Mouse (Mus musculus): Measurements from ENCODE around the gene Apol6.

Gene Apol6

GRCm38 (mm10) chr15:77044597-77045320 is at the start of gene Apol6:
TSS of gene Apol6 (plus strand) at chr15:77044729.
- peak; percentile 78 for DNase-seq (ENCODE audit: low read depth)

- DNase-seq (ENCODE audit: low read depth): no peak
Measured at GRCm38 (mm10) chr15:76998048-76998447, 46.5 kb upstream of the Apol6 start.

DNA sequence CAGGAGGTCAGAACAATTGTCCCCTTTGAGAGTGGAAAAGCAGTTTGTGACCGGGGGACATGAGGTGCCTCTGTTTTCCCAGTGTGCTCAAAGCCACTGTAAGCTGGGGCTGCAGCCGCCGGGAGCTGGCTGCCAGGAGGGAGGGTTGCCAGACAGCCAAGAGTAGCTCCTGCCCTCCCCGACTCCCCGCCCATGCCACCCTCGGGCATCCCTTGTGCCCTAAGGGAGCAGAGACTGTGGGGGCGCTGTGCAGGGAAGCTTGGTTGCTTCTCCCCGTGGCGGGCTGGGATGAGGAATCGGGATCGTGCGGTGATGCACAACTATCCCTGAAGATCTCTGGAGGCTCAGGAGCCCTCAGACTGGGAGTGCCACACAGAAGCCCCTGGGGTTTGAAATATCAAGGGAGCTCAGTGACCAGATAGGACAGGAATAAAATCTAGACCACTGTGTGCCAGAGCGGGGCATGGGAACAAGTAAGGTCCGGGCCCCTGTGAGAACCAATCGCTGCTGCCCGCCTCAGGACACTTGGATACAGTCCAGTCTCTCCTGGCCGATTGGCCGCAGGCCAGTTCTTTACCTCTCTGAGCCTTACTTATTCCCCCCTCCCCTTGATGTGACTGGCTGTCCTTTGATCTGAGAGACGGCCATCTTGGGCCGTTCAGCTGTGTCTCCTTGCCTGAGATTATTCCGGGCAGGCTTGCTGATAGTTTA is 45.5 kb upstream of the Apol6 start:
- no peak for DNase-seq (ENCODE audit: low read depth)

DNA sequence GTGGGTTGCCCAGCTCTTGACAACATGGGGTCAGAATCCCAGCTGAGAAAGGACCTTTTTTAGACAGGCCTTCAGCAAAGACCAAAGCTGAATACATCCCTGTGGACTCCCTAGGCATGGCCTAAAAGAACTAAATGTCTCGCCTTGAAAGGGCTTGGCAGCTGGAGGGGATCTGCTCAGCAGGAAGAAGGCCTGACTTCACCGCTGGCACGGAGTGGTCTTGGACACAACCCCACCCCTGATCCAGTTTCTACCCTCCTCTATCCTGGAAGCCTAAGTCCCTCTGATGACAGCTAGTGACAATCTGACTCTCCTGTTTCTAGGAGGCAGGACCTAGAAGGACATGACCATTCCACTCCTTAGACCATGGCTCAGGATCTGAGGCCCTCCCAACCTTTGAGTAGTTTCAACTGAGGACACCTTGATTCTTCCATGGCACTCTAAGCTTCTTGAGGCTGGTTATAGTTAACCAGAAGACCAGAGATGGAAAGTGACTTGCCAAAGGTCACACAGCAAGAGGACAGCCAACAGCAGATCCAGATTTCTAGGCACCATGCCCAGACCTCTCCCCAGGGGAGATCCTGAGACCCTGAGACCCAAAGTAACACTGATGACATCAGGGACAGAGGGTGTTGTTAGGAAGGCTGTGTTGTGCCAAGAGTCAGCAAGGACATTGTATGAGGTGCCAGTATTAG is 41.2 kb upstream of the Apol6 start:
- DNase-seq (ENCODE audit: low read depth): no peak

GRCm38 (mm10) chr15:77003868-77004215 is 40.7 kb upstream of the Apol6 start:
- no peak for DNase-seq (ENCODE audit: low read depth)

GRCm38 (mm10) chr15:77008851-77009250 is 35.7 kb upstream of the Apol6 start:
- no peak for DNase-seq (ENCODE audit: low read depth)

DNA sequence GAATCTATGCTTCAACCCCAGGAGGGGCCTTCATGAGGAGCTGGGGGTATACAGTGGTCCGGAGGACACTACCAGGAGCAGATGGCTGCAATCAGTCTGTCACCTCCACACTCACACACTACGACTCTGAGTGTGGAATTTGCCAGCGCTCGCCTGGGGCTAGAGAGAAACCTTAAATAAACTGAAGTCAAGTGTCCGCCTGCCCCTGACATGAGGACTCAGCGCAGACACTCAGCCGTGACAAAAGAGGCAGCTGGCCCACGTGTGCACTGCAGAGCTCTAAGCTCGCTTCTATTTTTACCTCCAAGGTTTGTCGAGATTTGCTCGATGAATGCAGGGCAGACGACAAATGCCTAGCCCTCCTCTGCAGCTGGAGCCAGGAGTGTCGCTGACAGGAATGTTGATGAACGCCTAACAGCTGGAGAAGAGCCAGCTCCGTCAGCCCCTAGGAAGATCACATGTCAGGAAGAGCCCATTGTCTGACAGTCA is 30.7 kb upstream of the Apol6 start:
- DNase-seq (ENCODE audit: low read depth): no peak

- DNase-seq (ENCODE audit: low read depth): no peak
Measured at GRCm38 (mm10) chr15:77014431-77014830, 30.1 kb upstream of the Apol6 start.

GRCm38 (mm10) chr15:77014985-77015384 is 29.5 kb upstream of the Apol6 start:
- DNase-seq (ENCODE audit: low read depth): no peak

DNA sequence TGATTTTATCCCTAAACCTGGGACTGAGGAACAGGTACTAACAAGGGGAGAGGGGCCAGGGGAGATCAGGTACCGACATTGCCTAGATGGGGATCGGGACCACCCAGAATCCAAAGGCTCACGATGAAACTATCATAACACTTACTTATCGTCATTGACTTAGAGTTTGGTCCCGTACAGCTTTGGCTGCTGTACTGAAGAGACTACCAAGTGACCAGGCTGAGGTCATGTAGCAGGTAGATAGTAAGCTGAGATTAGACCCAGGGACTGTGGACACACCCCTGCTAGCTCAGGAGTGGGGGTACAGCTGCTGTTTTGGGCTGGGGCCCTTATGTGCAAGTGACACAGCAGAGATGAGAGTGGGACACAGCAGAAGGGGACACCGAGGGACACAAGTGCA is 28.0 kb upstream of the Apol6 start:
- DNase-seq (ENCODE audit: low read depth): no peak

DNA sequence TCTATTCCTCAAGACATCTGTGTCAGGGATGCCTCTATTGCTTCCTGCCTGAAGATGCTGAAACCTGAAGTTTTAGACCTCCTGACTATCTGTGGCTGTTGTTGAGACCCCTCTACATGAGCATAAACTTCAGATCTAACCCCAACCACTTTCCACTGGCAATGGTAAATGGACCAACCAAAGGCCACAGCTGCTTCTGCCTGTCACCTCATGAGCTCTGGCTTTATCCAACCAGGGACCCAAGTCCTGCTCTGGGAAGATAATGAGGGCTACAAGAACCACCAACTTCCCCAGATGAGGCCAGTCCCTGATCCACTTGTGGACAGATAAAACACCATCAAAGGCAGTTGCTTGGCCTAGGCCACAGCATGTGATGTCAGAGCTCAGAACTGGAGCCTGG is 26.6 kb upstream of the Apol6 start:
- no peak for DNase-seq (ENCODE audit: low read depth)

GRCm38 (mm10) chr15:77018740-77019340 is 25.7 kb upstream of the Apol6 start:
- no peak for DNase-seq (ENCODE audit: low read depth)

DNA sequence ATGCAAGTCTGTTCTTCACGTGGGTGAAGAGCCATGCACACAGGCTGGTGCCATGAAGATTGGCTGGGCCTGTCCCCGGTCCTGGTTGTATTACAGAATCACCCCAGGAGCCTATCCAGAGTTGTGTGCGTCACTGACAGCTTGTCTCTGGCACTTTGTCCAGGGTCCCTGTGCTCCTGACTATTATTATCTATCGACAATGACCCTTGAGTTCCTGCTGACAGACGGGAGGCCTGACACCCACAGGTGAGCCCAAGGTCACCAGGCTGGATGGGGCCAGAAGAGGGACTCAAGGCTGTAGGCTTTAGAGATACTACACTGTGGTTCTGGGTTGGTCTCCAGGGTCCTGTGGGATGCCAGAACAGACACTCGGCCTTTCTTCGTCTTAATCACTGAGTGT is 25.0 kb upstream of the Apol6 start:
- no peak for DNase-seq (ENCODE audit: low read depth)

DNA sequence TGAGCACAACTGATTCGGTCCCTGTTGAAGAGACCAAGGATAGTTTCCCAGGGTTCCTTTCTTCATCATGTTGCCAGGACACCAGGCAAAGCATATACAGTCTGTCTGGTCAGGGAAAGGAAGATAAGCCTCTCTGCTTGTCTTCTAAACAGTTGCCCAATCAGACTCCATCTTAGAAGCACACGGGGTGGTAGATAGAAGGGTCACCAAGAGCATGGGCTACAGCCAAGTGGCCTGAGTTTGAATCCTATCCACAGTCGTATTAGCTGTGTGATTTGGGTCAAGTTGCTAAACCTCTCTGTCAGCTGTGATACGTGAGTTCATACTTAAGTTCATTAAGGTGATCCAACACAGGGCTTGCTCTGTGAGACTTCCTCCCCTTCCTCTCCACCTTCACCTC is 24.4 kb upstream of the Apol6 start:
- no peak for DNase-seq (ENCODE audit: low read depth)

GRCm38 (mm10) chr15:77021056-77021455 is 23.5 kb upstream of the Apol6 start:
- DNase-seq (ENCODE audit: low read depth): no peak

GRCm38 (mm10) chr15:77021851-77022250 is 22.7 kb upstream of the Apol6 start:
- DNase-seq (ENCODE audit: low read depth): no peak

DNA sequence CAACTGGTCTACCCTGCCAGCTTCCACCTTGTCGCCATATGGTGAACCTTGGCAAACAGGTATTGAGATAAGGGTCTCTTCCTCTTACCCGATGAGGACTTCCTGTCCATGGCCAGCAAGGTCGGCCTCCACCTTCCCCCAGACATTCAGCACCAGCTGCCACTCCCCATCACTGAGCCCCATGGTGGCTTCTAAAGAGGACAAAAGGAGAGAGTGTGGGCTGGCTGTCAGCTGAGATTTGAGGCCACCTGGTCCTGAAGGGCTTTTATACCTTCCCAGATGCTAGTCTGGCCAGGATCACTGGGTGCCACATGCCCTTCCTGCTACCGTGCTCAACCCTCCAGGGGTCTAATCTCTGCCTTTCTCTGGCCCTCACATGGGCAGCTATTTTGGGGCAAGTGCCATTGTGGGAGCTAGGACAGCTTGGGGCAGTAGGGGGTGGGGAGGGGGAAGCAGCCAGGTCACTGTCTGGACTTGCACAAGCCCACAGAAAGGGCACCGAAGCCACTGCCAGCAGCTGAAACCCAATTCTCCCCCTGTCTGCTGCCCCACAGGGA is 22.1 kb upstream of the Apol6 start:
- DNase-seq (ENCODE audit: low read depth): no peak

DNA sequence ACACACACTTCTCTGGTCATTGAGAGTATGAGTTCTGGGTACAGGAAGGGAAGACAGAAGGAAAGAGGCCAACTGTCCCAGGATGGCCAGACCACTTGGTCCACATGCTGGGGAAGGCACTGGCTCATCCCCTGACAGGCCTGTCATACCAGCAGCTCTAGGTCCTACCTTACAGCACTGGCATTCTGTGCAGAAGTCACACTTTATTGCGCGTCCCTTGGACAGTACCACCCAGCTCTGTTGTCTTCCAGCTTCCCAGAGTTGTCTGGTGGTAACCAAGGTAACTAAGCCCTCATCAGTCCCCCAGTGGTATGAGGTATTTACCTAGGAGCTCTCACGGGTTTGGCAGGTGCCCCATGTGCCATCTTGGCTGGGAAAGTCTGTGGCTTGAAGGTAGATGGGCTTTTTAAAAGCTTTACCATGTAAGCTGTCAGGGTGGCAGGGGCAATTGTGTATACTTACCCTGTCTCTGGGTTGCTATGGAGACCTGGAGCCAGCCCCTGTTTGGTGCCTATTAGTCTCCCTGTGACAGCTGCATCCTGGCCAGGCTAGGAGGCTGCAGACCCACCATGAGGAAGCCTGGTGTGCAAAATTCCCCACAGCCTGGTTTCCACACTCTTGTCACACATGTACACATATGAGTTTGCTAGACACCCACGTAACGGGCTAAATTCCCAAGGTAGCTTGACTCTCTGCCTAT is 18.5 kb upstream of the Apol6 start:
- no peak for DNase-seq (ENCODE audit: low read depth)

GRCm38 (mm10) chr15:77027117-77027516 is 17.4 kb upstream of the Apol6 start:
- DNase-seq (ENCODE audit: low read depth): no peak

DNA sequence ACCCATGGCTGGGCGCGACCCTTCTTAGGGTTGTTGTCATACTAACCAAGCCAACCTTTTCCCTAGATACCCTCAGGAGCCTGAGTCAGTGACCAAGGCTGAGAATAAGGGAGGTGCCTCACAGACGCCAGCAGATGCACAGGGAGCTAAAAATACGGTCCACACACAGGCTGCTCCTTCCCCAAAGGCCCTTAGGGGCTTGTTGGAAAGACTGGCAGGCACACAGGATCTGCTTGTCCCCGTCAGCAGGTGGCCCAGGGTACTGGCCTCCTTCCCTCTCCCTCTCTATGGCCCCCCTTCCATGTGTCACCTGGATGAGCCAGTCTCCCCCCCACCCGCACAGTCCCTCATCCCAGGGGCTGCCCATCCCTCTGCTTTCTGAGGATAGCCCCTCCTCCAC is 16.9 kb upstream of the Apol6 start:
- no peak for DNase-seq (ENCODE audit: low read depth)

DNA sequence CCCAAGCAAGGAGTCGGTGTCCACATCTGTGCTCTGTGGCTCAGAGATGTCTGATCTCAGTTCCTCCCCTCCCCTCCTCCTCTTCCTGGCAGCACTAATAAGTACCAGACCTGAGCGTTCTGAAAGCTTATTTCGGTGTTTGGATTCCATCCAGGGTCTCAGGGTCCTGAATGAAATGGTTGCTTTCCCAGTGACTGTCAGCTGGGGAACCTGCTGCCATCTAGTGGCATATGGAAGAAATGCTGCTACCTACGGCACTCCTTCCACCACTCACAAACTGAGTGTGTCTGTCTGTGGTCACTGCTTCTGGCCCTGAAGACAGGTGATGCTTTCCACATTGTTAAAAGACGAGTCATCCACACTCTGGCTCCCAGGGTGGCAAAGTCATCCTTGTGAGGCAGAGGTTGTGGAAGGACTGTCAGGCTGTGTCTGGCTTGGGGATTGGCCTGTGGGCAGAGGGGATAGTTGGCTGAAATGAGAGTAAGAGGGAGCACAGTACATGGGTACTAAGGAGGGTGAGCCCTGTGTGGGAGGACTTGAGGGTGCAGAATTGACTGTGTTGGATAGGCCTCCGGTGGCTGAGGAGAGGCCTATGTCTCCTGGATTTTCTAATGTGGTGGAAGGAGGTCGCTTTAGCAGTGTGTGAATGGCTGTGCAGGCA is 15.1 kb upstream of the Apol6 start:
- peak; percentile 86 for DNase-seq (ENCODE audit: low read depth)

All from fibroblast of lung, adult 2 months (primary cell).